Mouse (Mus musculus): ENCODE results near the gene Cldn15.
A peak's percentile ranks its signal among the peaks of the same experiment; 100 is the strongest.
"Not testable (repeated sequence)": the region's sequence is repeated elsewhere in the genome, so short reads cannot be mapped to it uniquely, and the experiment has no call there.

The Cldn15 gene

DNA sequence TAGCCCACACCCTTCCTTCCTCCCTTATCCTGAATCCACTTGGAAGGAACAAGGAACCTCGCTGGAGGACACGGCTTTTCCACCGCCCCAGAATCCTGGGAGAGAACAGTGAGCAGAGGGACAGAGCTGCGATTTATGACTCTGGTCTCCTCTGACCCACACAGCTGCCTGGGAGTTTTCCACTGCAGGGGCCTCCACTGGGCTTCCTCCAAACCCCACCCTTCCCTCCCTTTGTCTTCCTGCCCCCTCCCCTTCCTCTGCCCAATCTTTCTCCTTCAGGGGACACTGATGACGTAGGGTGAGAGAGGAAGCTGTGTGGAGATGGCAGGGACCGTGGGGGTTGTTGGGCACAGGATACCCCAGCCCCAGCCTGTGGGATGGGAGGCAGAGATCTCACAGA lies at the start of gene Cldn15:
Gene Cldn15 (plus strand): TSS at position 286 of the 400 bp plus-strand sequence.
- DNase-seq (ENCODE audit: low spot score in 2 of 2): peak in 1 of 2 experiments; percentile 49

DNA sequence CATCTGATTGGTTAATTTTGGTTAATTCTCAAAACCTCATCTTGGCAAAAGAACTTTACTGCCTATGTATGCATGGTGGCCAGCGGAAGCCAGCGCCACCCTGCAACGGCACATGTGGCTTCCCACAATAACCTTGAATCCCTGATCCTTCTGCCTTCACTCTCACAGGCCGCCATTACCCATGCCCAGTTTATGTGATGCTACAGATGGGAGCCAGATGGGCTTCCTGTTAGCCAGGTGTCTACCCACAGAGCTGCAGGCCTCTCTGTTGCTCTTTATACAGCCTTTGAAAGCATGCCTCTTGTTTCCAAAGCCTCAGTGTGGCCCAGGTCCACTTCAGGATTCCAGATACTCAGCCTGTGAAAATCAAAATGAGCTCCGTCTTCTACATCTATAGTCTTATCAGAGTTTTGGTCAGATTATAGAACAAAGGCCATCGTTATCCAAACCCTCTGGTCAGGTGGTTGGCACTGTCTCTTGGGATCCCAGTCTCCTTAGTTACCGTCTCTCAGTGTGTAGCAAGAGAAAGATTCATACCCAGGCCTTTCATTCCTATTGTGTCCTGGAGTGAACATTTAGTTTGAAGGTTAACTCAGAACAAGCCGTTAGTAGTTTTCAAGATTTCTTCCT lies 48.7 kb upstream of the Cldn15 start:
- DNase-seq (ENCODE audit: low spot score in 2 of 2): no peak

DNA sequence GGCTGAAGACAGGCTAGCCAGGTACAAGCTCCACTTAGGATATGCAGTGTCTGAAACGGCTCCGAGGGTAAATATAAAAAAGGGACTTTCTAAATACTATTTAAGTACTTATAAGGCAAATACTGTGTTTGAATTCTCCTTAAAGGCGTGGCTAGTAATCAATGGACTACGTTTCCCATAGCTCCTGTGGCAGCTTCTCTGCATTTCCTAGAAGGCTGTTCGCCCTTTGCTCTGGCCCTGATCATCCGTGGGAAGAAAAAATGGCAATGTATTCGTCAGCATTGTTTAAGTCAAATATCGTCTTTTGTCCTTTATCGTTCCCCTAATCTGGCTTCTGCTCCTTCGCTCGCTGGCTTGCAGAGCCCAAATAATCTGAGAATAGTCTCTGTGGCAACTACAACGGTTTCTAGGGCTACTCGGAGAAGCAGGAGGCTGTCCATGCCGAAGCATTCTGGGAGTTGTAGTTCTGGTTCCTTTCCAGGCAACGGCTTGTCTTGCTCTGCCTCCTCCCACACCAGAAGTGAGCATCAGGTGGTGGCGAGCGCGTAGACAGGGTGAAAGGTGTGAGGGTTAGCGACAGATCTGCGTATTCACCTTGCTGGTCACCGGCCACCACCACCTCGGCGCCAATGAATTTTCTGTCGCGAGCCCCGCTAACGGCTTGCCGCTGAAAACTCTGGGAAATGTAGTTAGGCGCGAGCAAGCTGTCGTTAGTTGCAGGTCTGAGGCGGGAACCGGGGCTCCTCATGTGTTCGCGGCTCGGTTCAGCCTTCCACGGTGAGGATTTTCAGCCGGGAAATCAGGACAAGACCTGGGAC lies 47.6 kb upstream of the Cldn15 start:
- peak; percentile 66 to 81 for DNase-seq (ENCODE audit: low spot score in 2 of 2)

GRCm38 (mm10) chr5:136919546-136920301 lies 46.7 kb upstream of the Cldn15 start:
- no peak for DNase-seq (ENCODE audit: low spot score in 2 of 2)

DNA sequence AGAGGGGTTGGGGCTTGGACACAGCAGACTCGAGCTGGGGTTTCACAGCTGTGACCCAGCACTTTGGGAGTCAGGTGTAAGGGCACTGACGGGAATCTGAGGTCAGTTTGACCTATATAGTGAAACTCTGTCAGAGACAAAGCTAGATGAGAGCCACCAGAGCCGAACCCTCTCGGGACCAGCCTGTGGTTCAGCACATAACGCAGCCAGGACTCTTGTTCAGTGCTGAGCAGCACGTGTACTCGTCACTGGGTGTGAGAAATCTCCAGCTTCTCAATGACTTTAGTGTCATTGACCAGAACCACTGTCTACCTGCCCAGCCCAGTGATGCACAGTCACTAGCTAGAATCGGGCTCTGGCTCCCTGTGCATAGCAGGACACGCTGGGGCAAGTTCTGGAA lies 43.6 kb upstream of the Cldn15 start:
- no peak for DNase-seq (ENCODE audit: low spot score in 2 of 2)

GRCm38 (mm10) chr5:136923751-136924478 lies 42.5 kb upstream of the Cldn15 start:
- no peak for DNase-seq (ENCODE audit: low spot score in 2 of 2)

GRCm38 (mm10) chr5:136929073-136929472 lies 37.3 kb upstream of the Cldn15 start:
- DNase-seq (ENCODE audit: low spot score in 2 of 2): peak; percentile 68 to 75

DNA sequence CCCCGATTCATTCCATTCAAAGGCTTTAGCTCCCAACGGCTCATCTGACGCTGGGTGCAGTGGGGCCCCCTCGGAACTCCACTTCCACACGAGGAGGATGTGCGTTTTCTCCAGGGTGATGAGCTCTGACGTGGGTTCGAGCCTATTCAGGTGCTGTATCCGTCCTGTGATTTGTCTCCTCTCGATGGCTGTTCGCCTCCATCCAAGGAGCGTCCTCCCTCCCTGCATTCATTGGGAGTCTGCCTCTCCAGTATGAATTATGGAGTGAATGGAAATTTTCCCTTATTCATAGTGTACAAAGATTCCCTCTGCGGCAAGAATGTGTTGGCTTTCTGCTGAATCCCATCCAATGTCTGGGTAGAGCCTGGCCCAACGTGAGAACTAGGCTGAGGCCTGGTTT lies 34.5 kb upstream of the Cldn15 start:
- DNase-seq (ENCODE audit: low spot score in 2 of 2): no peak

- DNase-seq (ENCODE audit: low spot score in 2 of 2): no peak
These were observed 33.5 kb upstream of the Cldn15 start for GRCm38 (mm10) chr5:136932956-136933355.

DNA sequence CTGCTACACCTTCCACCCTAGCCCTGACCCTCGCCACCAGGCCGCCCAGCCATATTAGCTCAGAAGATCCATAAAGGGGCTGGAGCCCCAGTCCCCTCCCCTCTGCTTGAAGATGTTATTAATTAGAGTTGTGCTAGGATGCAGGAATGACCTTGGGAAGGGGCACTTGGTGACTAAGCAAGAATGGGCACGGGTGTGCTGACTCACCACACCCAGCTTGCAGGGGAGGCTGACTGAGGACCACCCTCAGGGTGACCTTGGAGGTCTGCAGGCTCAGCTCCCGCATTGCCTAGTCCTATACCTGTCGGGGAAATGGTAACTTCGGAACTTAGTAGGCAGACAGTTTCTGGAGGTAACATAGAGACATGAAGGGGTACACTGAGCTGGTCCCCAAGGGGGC lies 32.5 kb upstream of the Cldn15 start:
- no peak for DNase-seq (ENCODE audit: low spot score in 2 of 2)

DNA sequence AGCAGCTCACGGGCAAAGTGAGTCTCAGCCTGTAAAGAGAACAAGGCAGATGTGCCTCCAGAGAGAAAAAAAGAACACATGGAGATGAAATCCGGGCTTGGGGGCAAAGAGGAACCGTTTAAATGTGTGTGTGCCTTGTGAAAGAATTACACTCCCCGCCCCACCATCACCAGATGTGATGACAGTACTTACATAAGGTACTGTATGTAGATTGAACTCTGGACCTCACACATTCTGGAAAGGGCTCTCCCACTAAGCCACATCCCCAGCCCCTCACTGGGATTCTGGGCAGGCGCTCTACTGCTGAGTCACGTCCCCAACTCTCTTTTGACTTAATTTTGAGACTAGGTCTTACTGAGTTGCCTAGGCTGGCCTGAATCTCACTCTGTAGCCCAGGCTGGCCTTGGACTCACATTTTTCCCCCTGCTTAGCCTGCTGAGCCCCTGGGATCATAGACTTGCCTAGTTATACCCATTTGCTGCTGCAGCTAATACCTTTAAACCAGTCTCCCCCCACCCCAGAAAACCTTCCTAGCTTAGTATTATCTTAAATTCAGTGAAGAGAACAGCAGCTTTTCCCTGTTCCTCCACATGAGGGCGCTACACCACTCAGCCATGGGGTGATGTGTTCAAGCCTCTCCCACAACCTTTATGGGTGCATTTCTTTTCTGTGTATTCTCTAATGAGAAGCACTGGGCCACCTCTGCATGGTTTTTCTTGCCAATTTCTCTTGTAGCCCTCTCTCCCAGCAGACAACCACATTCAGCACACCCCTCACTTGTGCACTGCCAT lies 30.3 kb upstream of the Cldn15 start:
- no peak for DNase-seq (ENCODE audit: low spot score in 2 of 2)

GRCm38 (mm10) chr5:136936750-136937149 lies 29.7 kb upstream of the Cldn15 start:
- DNase-seq (ENCODE audit: low spot score in 2 of 2): no peak

GRCm38 (mm10) chr5:136937621-136938020 lies 28.8 kb upstream of the Cldn15 start:
- no peak for DNase-seq (ENCODE audit: low spot score in 2 of 2)

- no peak for DNase-seq (ENCODE audit: low spot score in 2 of 2)
These were observed 27.1 kb upstream of the Cldn15 start for GRCm38 (mm10) chr5:136939284-136939683.

DNA sequence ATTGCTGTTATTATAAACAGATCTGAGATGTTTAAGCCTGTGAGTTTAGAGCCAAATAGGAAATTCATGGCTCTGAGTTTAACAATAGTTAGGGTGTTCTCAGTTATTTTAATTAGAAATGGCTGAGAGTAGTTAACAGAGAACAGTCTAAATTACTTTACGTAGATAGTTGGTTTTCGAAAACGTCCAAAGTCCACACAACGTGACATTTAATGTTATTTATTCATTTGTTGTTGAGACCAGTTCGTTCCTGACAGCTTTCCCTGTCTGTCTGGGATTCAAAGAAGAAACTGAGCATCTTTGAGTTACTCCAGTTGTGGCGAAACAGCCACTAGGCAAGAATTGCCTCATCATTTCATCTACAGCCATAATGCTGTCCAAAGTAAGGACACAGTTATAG lies 26.4 kb upstream of the Cldn15 start:
- DNase-seq (ENCODE audit: low spot score in 2 of 2): not testable (repeated sequence)

DNA sequence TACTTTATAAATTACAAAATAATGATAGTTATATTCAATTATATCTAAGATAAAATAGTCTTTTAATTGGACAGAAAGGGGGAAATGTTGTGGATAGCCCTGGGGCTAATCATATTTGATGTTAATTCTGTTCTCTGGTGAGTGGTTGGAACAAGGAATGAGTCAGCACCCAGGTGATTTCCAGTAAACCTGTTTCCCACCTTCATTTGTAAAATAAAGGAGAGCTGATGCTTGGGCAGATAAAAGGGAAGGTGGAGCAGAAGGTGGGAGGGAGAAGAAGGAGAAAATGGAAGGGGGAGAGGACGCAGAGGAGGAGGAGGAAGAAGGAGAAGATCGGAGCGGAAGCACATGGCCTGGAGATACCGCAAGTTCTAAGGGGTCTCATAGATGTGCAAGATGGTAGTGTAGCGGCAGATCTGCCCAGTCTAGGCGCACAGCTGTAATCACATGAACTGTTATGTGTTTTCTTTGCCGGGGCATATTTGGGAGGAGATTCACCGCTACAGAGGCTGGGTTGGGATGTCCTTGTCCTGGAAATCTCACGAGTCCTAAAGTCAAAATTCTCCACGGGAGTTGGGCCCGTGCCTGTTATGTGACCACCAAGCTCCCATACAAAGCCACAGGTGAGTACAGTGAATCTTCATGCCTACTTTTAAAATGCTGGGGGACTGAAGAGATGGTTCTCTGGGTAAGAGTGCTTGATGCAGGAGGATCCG lies 25.4 kb upstream of the Cldn15 start:
- DNase-seq (ENCODE audit: low spot score in 2 of 2): no peak

DNA sequence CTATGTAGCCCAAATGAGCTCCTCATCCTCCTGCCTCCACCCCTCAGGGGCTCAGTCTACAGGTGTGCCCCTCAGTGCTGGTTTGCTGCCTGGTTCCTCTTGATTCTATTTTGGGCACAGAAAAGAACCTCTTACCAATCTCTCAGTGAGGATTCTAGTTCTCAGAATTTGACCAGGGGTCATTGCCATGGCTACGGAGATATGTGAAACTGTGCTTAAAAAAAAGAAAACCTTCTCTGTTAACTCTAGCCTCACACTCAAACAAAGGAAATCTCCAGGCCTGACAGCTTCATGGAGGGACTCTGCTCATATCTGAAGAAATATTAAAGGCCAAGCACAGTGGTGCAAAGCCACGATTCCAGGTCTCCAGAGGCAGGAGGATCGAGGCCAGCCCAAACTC lies 23.6 kb upstream of the Cldn15 start:
- DNase-seq (ENCODE audit: low spot score in 2 of 2): no peak

GRCm38 (mm10) chr5:136943382-136943781 lies 23.0 kb upstream of the Cldn15 start:
- no peak for DNase-seq (ENCODE audit: low spot score in 2 of 2)

DNA sequence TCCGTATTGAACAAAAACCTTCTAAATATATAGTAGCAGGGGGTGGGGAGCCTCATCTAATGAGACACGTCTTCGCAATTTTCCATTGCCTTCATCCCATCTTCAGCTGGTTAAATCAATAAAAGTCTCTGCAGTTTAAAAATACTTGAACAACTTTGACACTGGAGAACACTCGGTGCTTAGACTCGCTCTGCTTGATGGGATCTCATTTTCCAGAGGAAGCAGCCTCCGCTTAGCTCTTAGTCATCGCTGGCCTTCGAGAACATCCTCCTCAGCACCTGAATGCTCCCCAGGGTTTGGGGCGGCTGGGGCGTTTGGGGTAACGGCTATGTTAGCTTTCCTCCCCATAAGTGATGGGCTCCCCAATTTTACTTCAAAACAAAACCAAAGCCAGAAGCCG lies 21.3 kb upstream of the Cldn15 start:
- no peak for DNase-seq (ENCODE audit: low spot score in 2 of 2)

DNA sequence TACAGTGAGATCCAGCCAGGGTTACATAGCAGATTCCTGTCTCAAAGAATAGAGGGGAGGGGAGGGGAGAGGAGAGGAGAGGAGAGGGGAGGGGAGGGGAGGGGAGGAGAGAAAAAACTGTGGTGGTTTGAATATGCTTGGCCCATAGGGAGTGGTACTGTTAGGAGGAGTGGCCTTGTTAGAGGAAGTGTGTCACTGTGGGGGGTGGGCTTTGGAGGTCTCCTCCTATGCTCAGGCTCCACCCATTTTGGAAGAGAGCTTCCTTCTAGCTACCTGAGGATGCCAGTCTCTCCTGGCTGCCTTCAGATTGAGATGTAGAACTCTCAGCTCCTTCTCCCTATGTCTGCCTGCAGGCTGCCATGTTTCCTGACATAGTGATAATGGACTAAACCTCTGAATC lies 18.5 kb upstream of the Cldn15 start:
- no peak for DNase-seq (ENCODE audit: low spot score in 2 of 2)
